Mouse (Mus musculus): Measurements from ENCODE around the gene Pdzrn3. TPM values are rescaled to one million over a fixed set of nuclear protein-coding genes. Genes with fewer than 3 reads are reported as not detected.

The Pdzrn3 gene
- 8.9 and 9.0 TPM in 2 replicates for polyA plus RNA-seq (2016; fragmentation: Nextera tagmentation; extraction: Ambion mirVana)

GRCm38 (mm10) chr6:101377167-101377934 lies at the start of gene Pdzrn3:
Pdzrn3 (minus strand) TSS chr6:101377897.
- peaks cover 37% of the 10 kb centered on the region for H3K4me1 ChIP-seq
- peak within 1 kb of the TSS; percentile 96 for H3K27ac ChIP-seq
- peak; percentile 81 for DNase-seq (ENCODE audit: low spot score)
- no peaks in the 10 kb centered on the region for H3K9me3 ChIP-seq
- 0 out of 2 replicates have a peak, but pooled peaks cover 3% of the 10 kb centered on the region for H3K36me3 ChIP-seq
- peak within 1 kb of the TSS; percentile 78 for H3K4me3 ChIP-seq
- WGBS = under 1% methylated on average over 110 of the region's 111 CpGs
- H3K27me3 ChIP-seq (ENCODE audit: insufficient read depth, poor library complexity, severe bottlenecking) = no peaks in the 10 kb centered on the region

DNA sequence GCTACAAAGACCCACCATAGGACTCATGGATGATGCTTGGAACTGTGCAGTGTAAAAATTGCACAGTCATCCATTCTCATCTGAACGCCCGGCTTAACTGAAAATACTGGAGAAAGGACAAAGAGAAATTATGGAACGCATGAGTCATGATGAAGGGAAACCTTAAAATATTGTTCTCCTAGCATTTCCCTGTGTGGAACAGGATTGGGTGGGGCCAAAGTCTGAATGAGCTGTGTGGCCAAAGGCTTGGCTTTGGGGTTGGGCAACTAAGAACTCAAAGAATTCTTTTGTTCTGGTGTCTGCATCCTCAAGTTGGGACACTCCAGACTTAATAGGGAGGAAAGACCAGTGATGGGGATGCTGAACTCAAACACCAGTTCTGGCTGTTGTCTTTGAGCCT lies 49.6 kb upstream of the Pdzrn3 start:
- no peak for DNase-seq (ENCODE audit: low spot score)
- Histone ChIP-seq H3K27me3 (ENCODE audit: insufficient read depth, poor library complexity, severe bottlenecking) (no peaks in the 10 kb centered on the region), H3K4me1 (no peaks in the 10 kb centered on the region), H3K36me3 (no peaks in the 10 kb centered on the region), H3K9me3 (no peaks in the 10 kb centered on the region), H3K27ac (no peak overlapping the region), H3K4me3 (no peak overlapping the region)
- WGBS = 85% methylated on average over 3 of the region's 3 CpGs

- no peak for DNase-seq (ENCODE audit: low spot score)
Measured at GRCm38 (mm10) chr6:101426301-101426700, 48.6 kb upstream of the Pdzrn3 start.

GRCm38 (mm10) chr6:101422084-101422954 lies 44.6 kb upstream of the Pdzrn3 start:
- no peaks in the 10 kb centered on the region for H3K9me3 ChIP-seq
- H3K27ac ChIP-seq = no peak overlapping the region
- no peak overlapping the region for H3K4me3 ChIP-seq
- H3K4me1 ChIP-seq = no peaks in the 10 kb centered on the region
- H3K27me3 ChIP-seq (ENCODE audit: insufficient read depth, poor library complexity, severe bottlenecking) = no peaks in the 10 kb centered on the region
- DNase-seq (ENCODE audit: low spot score) = no peak
- no peaks in the 10 kb centered on the region for H3K36me3 ChIP-seq
- WGBS = 71% methylated on average over 10 of the region's 10 CpGs

More at GRCm38 (mm10) chr6:101426301-101426700, 48.6 kb upstream of the Pdzrn3 start:
- H3K27me3 ChIP-seq (ENCODE audit: insufficient read depth, poor library complexity, severe bottlenecking) = no peaks in the 10 kb centered on the region
- no peaks in the 10 kb centered on the region for H3K4me1 ChIP-seq
- no peaks in the 10 kb centered on the region for H3K9me3 ChIP-seq
- H3K4me3 ChIP-seq = no peak overlapping the region
- H3K36me3 ChIP-seq = no peaks in the 10 kb centered on the region
- no peak overlapping the region for H3K27ac ChIP-seq
- WGBS = 87% methylated on average over 4 of the region's 4 CpGs

- 85% methylated on average over 5 of the region's 5 CpGs for WGBS
- no peaks in the 10 kb centered on the region for H3K9me3 ChIP-seq
Measured at GRCm38 (mm10) chr6:101418213-101418612, 40.5 kb upstream of the Pdzrn3 start.

DNA sequence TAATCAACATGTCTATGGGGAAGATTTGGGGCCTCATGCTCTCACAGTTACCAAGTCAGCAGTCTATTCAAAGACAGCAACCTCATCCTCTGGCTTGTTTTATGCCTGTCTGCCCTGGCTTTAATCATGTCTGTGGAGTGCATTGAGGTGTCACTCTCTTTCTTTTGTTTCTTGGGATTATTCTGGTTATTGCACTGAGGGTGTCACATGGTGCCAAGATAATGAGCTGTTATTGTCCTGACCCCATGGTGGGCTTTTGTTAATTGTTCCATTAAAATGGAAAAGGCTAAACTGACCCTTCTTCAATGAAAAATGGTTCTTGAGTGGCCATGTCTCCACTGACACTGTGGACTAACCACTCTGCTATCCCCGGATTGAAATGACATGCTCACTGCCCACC lies 34.0 kb upstream of the Pdzrn3 start:
- H3K27me3 ChIP-seq (ENCODE audit: insufficient read depth, poor library complexity, severe bottlenecking) = no peaks in the 10 kb centered on the region
- H3K27ac ChIP-seq = no peak overlapping the region
- H3K4me3 ChIP-seq = no peak overlapping the region
- H3K9me3 ChIP-seq = no peaks in the 10 kb centered on the region
- H3K36me3 ChIP-seq = no peaks in the 10 kb centered on the region
- 72% methylated on average over 1 of the region's 1 CpGs for WGBS
- no peak for DNase-seq (ENCODE audit: low spot score)
- H3K4me1 ChIP-seq = 0 out of 2 replicates have a peak, but pooled peaks cover 3% of the 10 kb centered on the region

More at GRCm38 (mm10) chr6:101418213-101418612, 40.5 kb upstream of the Pdzrn3 start:
- Histone ChIP-seq H3K27ac (no peak overlapping the region), H3K4me3 (no peak overlapping the region), H3K27me3 (ENCODE audit: insufficient read depth, poor library complexity, severe bottlenecking) (no peaks in the 10 kb centered on the region), H3K4me1 (no peaks in the 10 kb centered on the region), H3K36me3 (no peaks in the 10 kb centered on the region)
- DNase-seq (ENCODE audit: low spot score) = no peak

DNA sequence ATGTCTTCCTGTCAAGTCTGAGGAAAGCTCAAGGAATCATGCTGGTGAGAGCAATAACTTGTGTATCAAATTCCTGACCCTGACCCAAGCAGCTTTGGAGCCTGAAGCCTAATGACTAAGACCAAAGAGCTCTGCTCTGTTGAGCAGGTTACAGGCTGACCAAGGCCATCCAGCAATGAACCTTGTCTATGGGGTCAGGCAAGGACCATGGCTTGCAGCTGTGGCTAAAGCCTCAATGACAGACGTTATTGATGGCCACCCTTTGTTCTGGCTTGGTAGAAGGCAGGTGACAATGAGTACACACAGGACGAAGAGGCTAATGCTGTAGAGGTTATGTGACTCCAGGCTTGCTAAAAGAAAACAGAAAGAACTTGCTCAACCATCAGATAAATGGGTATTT lies 33.4 kb upstream of the Pdzrn3 start:
- DNase-seq (ENCODE audit: low spot score) = no peak
- Histone ChIP-seq H3K36me3 (no peaks in the 10 kb centered on the region), H3K9me3 (no peaks in the 10 kb centered on the region), H3K27ac (no peak overlapping the region), H3K27me3 (ENCODE audit: insufficient read depth, poor library complexity, severe bottlenecking) (no peaks in the 10 kb centered on the region), H3K4me3 (no peak overlapping the region), H3K4me1 (0 out of 2 replicates have a peak, but pooled peaks cover 3% of the 10 kb centered on the region)
- 43% methylated on average over 2 of the region's 2 CpGs for WGBS

- WGBS = 82% methylated on average over 4 of the region's 4 CpGs
Measured at GRCm38 (mm10) chr6:101396711-101397110, 19.0 kb upstream of the Pdzrn3 start.

DNA sequence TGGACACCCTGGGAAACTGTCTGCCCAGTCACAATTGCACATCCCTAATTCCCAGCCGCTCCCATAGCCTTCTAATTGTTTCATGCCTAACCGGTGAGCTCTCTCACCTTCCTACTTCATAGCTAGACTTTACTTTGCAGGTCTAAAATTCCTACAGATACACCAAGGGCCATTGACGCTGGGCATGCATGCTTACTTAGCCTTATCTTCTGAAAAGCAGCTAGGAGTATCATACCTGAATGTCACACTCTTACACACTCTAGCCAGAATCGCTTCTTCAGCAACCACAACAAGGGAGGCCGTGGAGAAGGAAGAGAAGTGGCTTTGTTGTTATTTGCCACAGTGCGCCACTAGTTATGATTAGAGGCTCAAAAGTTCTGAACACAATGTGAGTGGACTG lies 18.2 kb upstream of the Pdzrn3 start:
- 81% methylated on average over 6 of the region's 6 CpGs for WGBS

More at GRCm38 (mm10) chr6:101396711-101397110, 19.0 kb upstream of the Pdzrn3 start:
- DNase-seq (ENCODE audit: low spot score) = no peak
- Histone ChIP-seq H3K36me3 (no peaks in the 10 kb centered on the region), H3K4me1 (no peaks in the 10 kb centered on the region; the same call in 1 of the 2 replicates), H3K4me3 (no peak overlapping the region), H3K9me3 (no peaks in the 10 kb centered on the region), H3K27ac (no peak overlapping the region), H3K27me3 (ENCODE audit: insufficient read depth, poor library complexity, severe bottlenecking) (no peaks in the 10 kb centered on the region)

DNA sequence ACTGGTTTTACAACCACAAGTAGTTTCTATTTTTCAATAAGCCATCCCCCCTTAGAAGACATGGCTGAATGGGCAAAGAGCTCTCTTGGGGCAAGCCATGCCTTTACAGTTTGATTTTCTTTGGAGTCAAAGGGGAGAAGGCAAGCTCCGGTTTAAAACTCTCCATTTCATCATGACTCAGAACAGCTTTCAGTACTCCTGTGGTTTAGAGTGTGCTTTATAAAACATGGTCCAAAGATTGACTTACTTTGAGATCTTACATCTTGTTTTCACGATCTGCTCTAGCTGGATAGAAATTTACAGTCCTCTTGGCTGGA lies 15.1 kb upstream of the Pdzrn3 start:
- Histone ChIP-seq H3K4me1 (no peaks in the 10 kb centered on the region), H3K27ac (no peak overlapping the region), H3K27me3 (ENCODE audit: insufficient read depth, poor library complexity, severe bottlenecking) (no peaks in the 10 kb centered on the region), H3K9me3 (no peaks in the 10 kb centered on the region), H3K36me3 (no peaks in the 10 kb centered on the region), H3K4me3 (no peak overlapping the region)
- WGBS = 82% methylated on average over 2 of the region's 2 CpGs
- no peak for DNase-seq (ENCODE audit: low spot score)

More for the DNA sequence above, 18.2 kb upstream of the Pdzrn3 start:
- Histone ChIP-seq H3K4me3 (no peak overlapping the region), H3K9me3 (no peaks in the 10 kb centered on the region), H3K4me1 (no peaks in the 10 kb centered on the region), H3K36me3 (no peaks in the 10 kb centered on the region), H3K27me3 (ENCODE audit: insufficient read depth, poor library complexity, severe bottlenecking) (no peaks in the 10 kb centered on the region), H3K27ac (no peak overlapping the region)
- no peak for DNase-seq (ENCODE audit: low spot score)

GRCm38 (mm10) chr6:101392107-101392800 lies 14.6 kb upstream of the Pdzrn3 start:
- H3K4me3 ChIP-seq = no peak overlapping the region
- no peaks in the 10 kb centered on the region for H3K36me3 ChIP-seq
- H3K9me3 ChIP-seq = no peaks in the 10 kb centered on the region
- H3K27ac ChIP-seq = no peak overlapping the region
- no peaks in the 10 kb centered on the region for H3K4me1 ChIP-seq
- no peak for DNase-seq (ENCODE audit: low spot score)
- no peaks in the 10 kb centered on the region for H3K27me3 ChIP-seq (ENCODE audit: insufficient read depth, poor library complexity, severe bottlenecking)
- 80% methylated on average over 8 of the region's 8 CpGs for WGBS

- no peak for DNase-seq (ENCODE audit: low spot score)
- Histone ChIP-seq H3K27me3 (ENCODE audit: insufficient read depth, poor library complexity, severe bottlenecking) (no peaks in the 10 kb centered on the region), H3K27ac (no peak overlapping the region), H3K9me3 (no peaks in the 10 kb centered on the region), H3K36me3 (no peaks in the 10 kb centered on the region), H3K4me1 (peaks cover 6% of the 10 kb centered on the region), H3K4me3 (no peak overlapping the region)
- 74% methylated on average over 7 of the region's 7 CpGs for WGBS
Measured at GRCm38 (mm10) chr6:101385490-101385889, 7.8 kb upstream of the Pdzrn3 start.

Measured in heart, embryonic 10.5 days (tissue).